ENCODE assay signal across 16 mouse cellular contexts in the genomic region with DNA sequence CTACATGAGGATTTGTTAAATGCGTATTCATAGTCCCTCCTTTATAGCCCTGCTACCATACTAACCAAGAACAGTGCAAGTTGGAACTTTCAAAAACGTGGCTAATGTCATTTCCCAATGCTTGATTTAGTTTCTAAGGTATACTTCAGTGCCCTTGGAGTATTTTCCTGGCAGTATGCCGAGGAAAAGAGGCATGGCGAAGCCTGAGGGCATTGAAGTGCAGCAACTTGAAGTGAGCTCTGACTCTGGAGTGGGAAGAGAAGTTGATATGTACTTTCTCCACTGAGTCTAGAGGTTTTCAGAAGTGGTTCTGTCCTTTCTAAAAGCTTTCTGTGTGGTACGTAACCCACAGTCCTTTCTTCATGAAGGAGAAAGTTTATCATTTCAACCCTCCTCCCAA. TPM values are rescaled to one million over a fixed set of nuclear protein-coding genes. Genes with fewer than 3 reads are reported as not detected.
DNase-seq lines count a peak whose midpoint lies in the region.
"Had no signal": no experiment of that assay in that cellular context is flagged by ENCODE, and none has a peak within 500 bp of the region (broad histone marks: within the 10 kb centered on the region; RNA-seq: fewer than 3 reads in every experiment).

No protein-coding gene starts in this region.

- no peak overlapping the region for H3K4me3 ChIP-seq in heart, embryonic 10.5 days
- H3K4me3 ChIP-seq: heart, embryonic 13.5 days; hindbrain, embryonic 10.5 days; midbrain, embryonic 13.5 days; myocyte had no signal

- peaks cover 6% of the 10 kb centered on the region; the same call in 1 of the 2 replicates for H3K36me3 ChIP-seq in heart, embryonic 10.5 days
- H3K36me3 ChIP-seq: midbrain, embryonic 13.5 days had no signal

- no peaks in the 10 kb centered on the region for H3K4me1 ChIP-seq in heart, embryonic 10.5 days

- H3K27me3 ChIP-seq in heart, embryonic 10.5 days (ENCODE audit: insufficient read depth, poor library complexity, severe bottlenecking), result no peaks in the 10 kb centered on the region
- H3K27me3 ChIP-seq: heart, embryonic 13.5 days; midbrain, embryonic 13.5 days had no signal

- H3K27ac ChIP-seq in heart, embryonic 10.5 days, result no peak overlapping the region
- H3K27ac ChIP-seq: heart, embryonic 13.5 days; hindbrain, embryonic 10.5 days; midbrain, embryonic 13.5 days had no signal

- WGBS in heart, embryonic 10.5 days, result 85% methylated on average over 5 of the region's 5 CpGs

- H3K9me3 ChIP-seq in heart, embryonic 10.5 days, result no peaks in the 10 kb centered on the region
- H3K9me3 ChIP-seq: heart, embryonic 13.5 days; hindbrain, embryonic 10.5 days; midbrain, embryonic 13.5 days had no signal

- peak; percentile 2 to 13 for DNase-seq in heart, adult 18-20 months
- no peak for DNase-seq in heart, embryonic 10.5 days (ENCODE audit: low spot score)
- DNase-seq in kidney, adult 8-10 months, result peak; percentile 57 to 66
- DNase-seq in kidney, postnatal 4 days, result peak; percentile 45 to 67
- DNase-seq in lung, postnatal 25 days (ENCODE audit: low spot score), result peak; percentile 88
- DNase-seq in frontal cortex, postnatal 25 days (ENCODE audit: low spot score in 2 of 2), result no peak
- DNase-seq in layer of hippocampus, postnatal 36 days, result no peak
- DNase-seq: B cell, adult 2 months; cerebellum, adult 9-10 months; liver; retina, postnatal 1 day; thymus, postnatal 14 days had no signal

RNA-seq across cellular contexts. Expression of gene Pi4k2b, which starts 7.4 kb away (rescaled TPM):
- total RNA-seq in heart, adult 18-20 months (2021), result 1 to 10 TPM; 1.5 to 2.6 TPM
- polyA plus RNA-seq in heart, embryonic 10.5 days (2016; fragmentation: Nextera tagmentation; extraction: Ambion mirVana), result 9.8 and 14.4 TPM in 2 replicates
- 1 to 10 TPM; 2.1 to 2.8 TPM for total RNA-seq in layer of hippocampus, postnatal 36 days (2021)

RNA-seq across cellular contexts. Expression of gene Zcchc4, which starts 26.5 kb away (rescaled TPM):
- total RNA-seq in heart, adult 18-20 months (2021), result 1 to 10 TPM; 6.7 to 9.3 TPM
- 13.2 and 14.7 TPM in 2 replicates for polyA plus RNA-seq in heart, embryonic 10.5 days (2016; fragmentation: Nextera tagmentation; extraction: Ambion mirVana)
- total RNA-seq in layer of hippocampus, postnatal 36 days (2021), result 10 to 100 TPM; 10.5 to 11.7 TPM

Comparison
In these comparisons a context has a peak if more than half of its experiments do, and no peak if none do; other contexts are left out.
1. DNase-seq: peak in heart, adult 18-20 months (2 of 2), kidney, adult 8-10 months (2 of 2), kidney, postnatal 4 days (2 of 2) and lung, postnatal 25 days (single experiment); none in heart, embryonic 10.5 days (single experiment), frontal cortex, postnatal 25 days (0 of 2) and layer of hippocampus, postnatal 36 days (0 of 2).